Mouse (Mus musculus): Measurements from ENCODE around the gene Mvb12b.
A peak's percentile ranks its signal among the peaks of the same experiment; 100 is the strongest.

Gene Mvb12b

DNA sequence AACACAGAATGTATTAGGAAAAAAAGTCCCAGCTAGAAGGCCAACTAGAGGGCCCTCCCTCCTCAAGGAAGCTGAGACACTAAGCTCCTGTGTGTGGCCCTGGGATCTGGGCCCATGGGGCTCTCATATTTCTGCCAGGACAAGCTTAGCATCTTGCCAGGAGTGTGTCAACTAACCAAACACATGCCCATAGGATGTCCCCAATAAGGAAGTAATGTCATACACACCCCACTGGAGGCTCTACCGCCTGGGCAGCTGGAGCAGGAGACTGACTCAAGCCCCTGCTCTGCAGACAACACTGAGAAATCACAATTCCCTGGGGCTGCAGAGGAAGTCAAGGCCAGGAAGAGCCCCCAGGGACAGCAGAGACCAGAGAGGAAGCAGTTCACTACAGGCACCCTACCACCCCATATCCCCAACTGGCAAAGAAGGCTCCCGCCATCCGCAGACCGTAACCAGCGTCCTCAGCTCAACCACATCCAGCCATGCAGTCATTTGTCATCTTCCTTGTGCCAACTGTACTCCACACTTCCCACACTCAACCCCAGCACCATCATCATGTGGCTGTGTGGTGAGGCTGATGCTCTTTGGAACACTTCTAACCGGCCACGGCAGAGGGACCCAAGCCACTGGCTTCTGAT, 3.0 kb downstream of the Mvb12b start:
- DNase-seq, result no peak

DNA sequence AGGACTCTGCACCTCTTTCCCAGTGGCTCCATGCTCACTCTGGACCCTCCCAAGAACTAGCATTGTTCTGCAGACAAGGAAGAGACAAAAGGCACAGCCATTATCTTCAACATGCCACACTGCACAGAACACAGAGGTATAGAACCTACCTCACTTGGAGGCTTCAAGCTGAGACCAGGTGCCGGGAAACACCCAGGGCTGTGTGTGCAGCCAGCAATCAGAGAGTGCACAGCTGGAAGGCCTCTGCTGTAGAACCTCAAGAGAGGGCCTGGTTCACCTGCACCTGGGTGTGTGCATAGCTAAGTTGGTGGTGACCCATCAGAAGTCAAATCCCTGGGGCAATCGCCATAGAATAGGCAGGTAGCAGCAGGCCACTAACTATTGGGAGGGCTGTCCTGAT, 8.5 kb downstream of the Mvb12b start:
- DNase-seq, result no peak

DNA sequence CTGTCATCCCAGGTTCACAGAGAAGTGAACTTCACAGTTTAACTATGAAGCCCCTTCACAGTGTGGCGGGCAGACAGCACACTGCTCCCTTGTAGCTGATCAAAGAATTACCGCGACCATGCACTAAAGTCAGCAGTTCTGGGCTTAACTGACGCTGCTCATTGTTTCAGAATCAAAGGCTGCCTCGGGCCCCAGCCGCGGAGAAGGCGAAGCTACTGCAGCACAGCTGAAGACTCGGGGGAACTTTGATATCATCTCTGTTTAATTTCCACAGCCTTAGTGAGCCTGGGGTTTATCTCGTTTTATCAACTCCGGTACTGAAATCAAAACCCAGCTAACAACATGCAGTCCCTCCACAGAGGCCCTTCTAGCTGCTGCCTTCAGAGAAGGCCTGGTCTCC, 9.3 kb downstream of the Mvb12b start:
- DNase-seq, result no peak

DNA sequence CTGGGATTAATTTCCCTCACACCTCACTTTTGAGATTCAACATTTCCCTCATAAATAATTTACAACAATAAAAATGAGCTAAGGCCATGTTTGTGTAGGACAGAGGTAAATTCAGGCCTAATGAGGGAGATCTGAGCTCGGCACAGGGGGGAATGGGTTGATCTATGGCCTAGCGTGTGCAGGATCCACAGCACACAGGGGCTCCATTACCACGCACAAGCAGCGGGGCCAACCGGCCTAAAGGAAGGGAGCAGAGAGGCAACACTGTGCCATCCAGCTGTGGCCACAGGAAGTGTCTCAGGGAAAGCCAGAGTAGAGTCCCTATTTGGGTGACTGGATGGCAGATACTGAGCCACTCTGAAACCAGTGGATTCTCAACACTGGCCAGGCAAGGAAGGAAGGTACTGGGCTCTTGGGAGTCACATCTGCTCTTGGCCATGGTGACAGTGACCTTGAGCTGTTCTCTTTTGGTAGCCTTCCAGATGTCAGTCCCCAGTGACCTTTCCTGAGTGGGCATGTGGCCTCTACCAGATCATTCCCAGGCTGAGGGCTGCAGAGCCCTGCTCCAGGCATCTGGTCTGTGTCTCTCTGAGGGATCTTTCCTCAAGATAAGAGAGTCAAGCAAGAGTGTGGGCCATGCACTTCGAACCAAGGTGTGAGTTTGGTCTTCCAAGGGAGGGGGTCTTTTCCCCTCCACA, 9.9 kb downstream of the Mvb12b start:
- DNase-seq, result no peak

DNA sequence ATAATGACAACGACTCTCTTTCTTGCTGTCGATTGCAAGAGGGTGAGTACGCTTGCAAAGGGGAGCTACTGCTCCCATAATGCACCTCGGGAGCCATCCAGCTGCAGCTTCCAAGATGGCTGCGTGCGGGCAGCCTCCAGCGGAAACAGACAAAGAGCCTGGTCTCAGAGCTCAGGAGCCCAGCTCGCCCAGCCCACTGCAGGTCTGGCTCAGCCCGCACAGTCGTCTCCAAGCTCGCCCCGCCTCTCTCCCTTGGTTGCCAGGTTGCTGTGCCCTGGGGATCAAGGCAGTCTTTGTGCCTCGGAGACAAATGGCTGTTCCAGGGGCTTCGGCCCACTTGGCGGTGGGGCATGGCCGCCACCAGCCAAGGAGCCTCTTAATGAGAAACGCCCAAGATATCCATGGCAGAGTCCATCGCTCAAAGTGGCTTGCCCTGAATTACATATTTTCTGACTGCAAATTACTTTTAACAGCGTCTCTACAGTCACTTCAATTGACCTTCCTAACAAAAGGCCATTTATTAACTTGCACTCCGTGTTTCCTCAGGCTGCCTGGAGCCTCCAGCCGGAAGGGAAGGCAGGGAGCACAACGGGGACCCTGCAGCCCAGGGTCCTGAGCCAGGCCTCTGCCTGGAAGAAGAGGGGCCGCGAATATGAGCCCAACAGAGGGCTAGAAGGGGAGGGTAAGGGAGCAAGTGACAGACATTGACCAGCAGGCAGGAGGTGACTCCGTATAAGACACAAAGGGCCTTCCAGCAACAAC, 11.0 kb downstream of the Mvb12b start:
- peak; percentile 73 for DNase-seq

DNA sequence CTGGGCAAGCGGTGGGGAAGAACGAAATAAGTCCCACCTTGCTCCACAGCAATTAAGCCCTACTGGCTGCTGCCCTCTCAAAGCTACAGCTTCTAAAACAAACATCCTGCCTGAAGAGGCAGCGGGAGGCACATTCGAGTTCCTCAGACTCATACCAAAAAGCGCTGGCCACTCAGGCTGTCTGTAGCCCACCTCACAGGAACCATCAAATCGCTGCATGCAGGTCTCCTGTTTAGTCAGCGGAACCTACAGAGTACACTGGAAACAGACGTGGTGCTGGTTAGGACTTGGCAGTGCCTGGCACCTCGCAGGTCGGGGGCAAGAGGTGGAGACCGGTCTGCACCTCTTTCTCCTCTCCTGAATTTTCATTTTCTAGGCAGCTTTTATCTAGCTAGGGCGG, 12.2 kb downstream of the Mvb12b start:
- DNase-seq, result no peak

DNA sequence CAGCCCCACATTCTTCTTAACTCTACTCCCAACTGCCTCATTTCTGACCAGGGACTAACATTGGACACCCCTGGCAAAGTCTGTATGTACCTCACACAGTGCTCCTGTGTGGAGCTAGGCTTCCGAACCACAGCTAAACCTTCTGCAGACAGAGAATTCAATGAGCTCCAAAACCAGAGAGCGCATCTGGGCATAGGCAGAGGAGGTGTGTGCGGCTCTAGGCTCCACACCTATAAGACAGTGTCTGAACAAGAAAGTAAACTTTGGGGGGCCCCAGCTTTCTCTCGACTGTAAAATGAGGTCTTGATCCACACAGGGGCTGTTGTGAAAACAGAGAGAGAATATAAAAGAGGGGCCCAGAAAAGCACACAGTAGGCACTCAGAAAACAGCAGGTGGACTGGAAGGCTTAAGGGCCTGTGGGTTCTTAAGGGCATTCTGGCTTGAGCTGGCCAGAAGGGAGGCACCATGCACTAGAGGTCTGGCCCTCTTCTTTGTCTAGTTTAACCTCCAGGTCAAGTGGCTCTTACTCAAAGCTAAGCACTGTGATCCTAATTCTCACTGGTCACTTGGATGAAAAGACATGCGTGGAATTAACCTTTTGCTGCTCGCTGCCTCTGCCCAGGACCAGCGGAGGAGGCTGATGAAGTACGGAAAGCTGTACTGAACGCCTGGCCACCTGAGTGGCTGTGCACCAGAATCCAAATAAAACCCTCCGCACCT, 12.7 kb downstream of the Mvb12b start:
- no peak for DNase-seq

DNA sequence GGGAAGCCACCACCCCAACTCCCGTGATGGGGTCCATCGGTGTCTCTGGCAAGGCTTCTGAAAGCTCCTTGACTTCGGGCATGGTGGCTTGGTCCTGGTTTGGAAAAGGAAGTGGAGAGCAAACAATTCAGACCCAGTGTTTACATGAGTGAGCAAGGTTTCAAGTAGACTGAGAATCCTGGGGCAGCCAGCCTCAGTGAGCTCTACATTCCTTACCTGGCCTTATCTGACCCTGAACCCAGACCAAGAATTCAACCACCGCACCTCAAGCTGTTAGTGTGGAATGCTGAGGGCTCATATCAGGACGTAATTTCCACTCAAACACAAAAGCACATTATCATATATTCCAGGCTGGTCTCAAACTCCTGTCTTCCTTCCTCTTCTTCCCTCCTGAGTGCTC, 13.4 kb downstream of the Mvb12b start:
- no peak for DNase-seq

DNA sequence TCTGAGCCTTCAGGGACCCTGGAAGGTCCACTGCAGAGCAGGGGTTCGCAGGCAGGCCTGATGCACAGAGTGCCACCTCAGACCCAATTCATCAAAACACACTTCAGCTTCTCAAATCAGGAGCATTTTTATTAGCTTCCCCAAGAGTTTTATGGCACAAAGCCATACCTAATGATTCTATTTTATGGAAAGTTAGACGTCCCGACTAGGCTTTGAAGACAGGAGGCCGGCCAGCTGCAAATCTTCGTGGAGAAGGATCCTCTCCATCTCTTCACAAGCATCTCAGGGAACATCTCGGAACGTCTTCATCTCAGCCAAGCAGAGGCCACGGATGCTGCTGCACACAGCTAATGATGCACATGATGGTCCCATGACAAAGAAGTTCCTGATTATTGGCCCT, 14.2 kb downstream of the Mvb12b start:
- DNase-seq, result no peak

DNA sequence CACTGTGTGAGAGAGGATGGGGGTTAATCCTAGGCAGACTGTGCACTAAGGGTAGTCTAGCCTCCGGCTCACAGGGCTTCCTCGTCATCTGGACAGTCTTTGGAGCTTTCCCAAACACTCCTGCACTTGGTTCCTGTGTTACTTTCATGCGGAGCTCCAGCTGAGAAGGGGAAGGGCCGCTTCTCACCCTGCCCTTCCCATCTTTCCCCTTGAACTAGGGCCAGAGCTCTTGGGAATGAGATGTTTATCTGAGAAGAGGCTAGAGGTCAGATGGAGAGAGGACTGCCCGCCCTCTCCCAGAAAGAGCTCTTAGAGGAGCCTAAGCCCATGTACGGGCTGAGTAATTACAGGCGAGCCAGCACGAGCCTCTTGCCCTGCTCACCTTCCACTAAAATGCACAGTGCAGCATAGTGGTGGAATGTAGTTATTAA, 14.9 kb downstream of the Mvb12b start:
- no peak for DNase-seq

DNA sequence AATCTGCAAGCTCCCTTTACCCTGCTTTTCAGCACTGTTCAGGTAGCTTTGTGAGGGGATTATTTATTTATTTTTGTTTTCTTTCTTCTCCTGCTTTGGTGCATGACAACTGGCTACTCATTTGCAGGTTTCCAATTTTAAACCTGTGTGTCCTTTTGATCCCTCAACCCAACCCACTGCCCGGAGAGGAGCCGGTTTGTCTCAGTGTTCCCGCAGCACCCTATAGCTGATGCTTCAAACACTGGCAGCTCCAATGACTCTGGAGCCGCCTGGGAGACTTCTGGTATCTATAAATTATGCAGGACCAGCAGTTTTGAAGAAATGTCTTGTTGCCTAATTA, 16.6 kb downstream of the Mvb12b start:
- no peak for DNase-seq

DNA sequence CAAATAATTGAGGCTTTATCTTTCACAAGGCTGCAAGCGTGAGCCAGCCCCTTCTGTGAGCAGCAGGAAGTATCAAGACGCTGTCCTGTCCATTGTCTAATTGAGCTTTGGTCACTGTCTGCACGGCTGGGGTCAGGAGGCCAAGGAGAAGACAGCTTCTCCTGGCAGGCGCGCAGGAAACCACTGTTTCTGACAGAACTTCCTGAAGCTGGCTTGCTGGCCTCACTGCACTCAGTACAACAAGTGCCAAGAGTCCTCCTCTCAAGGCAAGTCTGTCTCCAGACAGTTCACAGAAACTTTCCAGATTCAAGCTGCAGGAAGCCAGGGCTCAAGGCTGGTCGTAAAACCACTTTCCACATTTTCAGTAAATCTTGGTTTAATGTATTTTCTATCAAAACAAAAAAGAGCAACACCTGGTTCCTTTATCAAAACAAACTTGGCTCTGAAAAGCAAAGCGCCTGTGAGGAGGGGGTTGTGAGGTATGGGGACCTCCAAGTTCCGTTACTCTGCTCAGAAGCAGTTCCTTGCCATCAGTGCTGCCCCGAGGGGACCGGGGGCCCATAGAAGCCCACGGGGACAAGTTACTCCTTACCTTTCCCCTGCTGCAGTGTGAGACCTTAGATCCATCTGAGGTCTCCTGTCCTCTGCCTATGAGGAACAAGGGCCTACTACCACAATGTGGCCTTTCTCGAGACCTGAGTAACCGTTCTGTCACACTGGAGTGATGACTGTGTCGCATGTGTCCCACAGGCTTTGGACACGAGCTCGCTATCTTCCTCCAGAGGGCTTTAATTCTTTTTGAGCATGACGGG, 17.2 kb downstream of the Mvb12b start:
- DNase-seq, result no peak

DNA sequence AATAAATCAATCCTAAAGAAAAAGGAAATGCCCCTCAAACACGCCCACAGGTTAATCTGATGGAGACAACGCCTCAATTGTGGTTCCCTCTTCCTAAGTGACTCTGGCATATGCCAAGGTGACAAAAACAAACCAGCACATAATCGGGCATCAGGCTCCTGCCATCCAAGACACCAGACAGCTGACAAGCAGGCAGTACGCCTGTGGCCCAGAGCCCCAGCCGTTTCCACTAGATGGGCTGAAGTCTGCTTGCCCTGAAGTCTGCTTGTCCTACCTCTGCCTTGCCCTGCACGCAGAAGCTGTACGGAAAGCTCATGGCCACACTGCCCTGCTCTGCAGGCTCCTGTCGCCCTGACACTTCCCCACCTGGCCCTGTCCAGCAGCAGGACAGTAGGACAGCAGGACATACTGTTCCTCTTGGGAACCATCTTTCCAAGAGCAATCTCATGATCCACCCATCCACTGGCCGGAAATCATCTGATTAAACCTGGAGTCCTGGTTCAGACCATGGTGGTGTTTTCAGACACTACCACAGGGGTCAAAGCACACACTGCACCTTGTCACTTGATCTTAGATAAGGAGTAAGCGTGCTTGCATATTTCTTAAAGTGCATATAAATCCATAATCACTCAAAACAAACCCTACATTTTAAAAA, 17.9 kb downstream of the Mvb12b start:
- no peak for DNase-seq

DNA sequence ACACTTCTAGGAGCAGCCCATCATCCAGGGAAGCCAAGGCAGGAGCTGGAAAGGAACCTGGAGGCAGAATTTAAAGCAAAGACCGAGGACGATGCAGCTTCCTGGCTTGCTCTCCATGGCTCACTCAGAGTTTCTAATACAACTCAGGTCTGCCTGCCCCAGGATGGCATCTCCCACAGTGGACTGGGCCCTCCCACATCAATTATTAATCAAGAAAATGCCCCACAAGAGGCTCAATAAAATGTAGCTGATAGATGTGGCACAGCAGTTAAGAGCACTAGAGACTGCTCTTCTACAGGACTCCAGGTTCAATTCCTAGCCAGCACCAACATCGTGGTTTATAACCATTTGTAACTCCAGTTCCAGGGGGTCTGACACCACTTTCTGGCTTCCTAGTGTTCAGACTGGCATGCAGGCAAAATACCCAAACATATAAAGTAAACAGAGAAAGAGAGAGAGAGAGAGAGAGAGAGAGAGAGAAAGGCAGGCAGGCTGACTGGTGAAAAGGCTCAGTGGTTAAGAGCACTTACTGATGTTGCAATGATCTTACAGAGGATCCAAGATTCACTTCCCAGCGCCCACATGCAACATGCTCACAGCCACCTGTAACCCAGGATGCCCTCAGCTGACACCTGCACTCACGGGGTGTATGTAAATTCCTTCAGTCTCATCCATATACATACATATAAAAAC, 18.6 kb downstream of the Mvb12b start:
- DNase-seq, result no peak

DNA sequence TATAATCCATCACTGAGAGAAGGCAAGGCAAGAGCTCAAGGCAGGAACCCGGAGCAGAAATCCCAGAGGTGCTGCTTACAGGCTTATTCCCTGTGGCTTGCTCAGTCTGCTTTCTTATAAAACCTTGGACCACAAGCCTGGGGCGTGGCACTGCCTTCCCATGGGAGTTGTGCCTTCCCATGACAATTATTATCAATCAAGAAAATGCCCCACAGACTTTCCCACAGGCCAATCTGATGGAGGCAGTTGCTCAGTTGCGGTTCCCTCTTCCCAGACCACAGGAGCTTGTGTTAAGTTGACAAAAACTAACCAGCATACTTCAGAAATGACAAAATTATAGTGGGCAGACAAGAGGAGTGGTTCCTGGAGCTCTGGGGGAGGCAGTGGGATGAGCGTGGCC, 19.4 kb downstream of the Mvb12b start:
- DNase-seq, result no peak

DNA sequence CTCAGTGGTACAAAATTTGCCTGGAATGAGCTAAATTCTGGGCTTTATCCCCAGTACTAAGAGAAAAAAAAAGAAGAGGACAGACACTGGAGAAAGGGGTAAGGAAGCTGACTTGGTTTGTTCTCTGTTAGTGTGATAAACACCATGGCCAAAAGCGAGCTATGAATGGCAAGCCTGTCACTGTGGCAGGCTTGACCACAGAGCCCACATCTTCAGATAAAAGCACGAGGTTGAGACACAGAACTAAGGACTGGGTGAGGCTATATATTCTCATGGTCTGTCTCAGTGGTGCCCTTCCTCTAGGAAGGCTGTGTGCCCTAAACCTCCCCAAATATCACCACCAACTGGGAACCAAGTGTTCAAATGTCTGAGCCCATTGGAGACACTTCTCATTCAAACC, 31.0 kb downstream of the Mvb12b start:
- no peak for DNase-seq

DNA sequence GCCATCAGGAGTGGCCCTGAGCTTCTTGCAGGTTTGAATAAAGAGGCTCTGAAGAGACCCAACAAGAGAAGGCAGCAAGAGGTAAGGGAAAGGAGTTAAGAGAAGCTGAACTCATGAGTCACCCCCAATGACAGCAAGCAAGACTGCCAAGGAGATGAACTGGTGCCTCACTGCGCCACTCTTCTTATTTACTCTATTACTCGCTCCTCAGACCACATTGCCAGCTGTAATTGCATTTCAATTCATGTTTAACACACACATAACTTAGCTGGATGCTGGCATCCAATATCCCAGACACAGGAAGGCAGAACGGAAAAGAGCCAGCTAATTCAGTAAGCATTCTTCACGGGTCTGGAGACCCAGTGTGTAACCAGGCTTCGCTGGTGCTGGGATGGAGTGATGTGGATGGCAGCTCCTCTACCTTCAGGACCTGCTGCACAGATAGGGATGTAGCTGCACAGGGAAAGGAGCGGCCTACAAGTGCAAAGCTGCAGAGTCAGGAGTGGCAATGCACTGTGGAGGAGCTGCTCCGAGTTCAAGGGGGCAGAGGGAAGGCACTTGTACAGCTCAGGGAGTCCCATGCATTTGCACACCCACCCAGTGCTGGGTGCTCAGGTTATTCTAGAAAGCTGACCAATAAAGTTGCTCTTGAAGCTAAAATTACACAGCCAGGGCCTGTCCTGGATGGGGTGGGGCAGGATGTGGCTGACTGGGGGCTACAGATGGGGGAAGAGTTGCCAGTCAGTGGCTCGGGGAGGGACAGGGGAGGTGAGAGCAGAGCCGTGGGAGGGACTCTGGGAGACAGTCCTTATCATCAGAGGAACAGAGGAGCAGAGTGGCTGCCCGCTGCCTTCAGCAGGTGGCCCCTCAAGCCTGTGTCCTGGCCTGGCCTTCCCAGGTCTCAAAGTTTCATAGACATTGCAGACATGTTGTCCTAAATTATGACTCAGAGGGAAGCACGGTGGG, 34.5 kb downstream of the Mvb12b start:
- DNase-seq, result no peak

DNA sequence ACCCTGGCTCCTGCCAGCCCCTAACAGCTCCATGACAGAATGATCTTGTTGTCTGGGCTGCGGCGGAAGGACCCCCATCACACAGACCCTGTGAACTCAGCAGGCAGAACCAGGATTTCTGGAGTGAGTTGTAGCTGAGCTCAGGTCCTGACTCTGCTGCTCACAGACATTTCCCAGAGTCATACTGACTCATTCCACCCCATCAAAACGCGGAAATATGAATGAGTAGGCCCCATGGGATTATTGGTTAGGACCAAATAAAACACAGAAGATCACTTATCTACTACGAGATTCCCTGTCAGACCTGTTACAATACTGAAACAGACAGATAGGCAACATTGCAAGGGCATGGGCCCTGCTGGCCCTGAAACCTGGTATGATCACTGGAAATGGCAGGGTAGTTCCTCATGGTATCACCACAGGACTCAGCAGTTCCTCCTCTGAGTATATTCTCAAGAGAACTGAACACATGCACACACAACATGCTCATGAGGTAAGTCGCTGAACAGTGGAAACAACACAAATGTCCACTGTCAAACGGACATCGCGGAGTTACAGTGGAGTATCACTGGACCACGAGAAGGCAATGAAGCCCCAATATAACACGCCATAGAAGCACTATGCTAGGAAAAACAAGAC, 40.4 kb downstream of the Mvb12b start:
- no peak for DNase-seq

DNA sequence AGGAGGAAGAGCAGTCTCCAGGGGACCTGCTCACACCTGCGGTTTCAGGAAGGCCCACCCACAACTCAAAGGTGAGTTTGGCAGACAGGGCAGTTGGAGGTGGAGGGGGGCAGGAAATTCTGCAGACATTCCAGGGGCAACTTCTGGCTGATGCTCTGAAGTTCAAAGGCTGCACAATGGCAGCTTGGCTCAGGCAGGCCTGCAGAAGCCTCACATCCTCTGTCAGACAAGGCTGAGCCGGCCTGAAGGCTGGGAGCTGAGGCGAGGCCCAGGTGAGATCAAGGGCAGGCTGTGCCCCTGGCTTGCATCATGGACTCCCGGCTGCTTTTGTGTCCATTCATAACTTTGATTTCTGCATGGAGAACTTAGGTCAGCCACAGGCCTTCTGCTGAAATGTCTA, 41.1 kb downstream of the Mvb12b start:
- no peak for DNase-seq

DNA sequence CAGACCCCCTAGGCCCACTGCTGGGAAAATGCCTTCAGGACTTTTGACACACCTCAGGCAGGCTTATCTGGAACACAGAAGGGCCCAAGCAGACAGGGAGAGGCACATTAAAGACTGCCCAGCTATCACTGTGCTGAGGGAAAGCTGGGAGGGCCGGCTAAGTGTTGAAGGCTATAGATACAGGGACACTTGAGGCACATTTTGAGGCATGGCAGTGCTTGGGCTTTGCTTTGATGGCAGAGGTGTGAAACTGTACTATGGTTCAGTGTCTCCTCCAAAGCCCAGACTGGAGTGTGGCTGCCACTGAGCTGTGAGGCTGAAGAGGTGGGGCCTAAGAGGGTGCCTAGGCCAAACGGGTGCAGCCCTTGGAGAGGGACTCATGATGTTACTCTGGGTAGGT, 44.1 kb downstream of the Mvb12b start:
- no peak for DNase-seq
